Mouse (Mus musculus) forebrain, embryonic 15.5 days (tissue): Measurements from ENCODE around the gene Wnt7b. TPM values are rescaled to one million over a fixed set of nuclear protein-coding genes. Genes with fewer than 3 reads are reported as not detected.

ENCODE experiments used
- ATAC-seq: fragments of 200-750 bp; cut with Nextera tagmentation; replicated peaks from 2 replicates; pipeline ENCODE4 v1.8.0; 2017; ENCODE audit warnings: mild to moderate bottlenecking, moderate TSS enrichment, moderate library complexity
- H3K27ac ChIP-seq: fragments of 300-500 bp; sonication (generic); replicated peaks from 2 replicates; pipeline ENCODE4 v1.5.1; 2015; ENCODE audit warnings: mild to moderate bottlenecking, inconsistent platforms
- H3K27me3 ChIP-seq: fragments of 300-500 bp; sonication (generic); 2 replicates; pipeline ENCODE4 v1.6.1; 2015; ENCODE audit warnings: inconsistent platforms
- H3K36me3 ChIP-seq: fragments of 300-500 bp; sonication (generic); 2 replicates; pipeline ENCODE4 v1.6.1; 2015; ENCODE audit warnings: mild to moderate bottlenecking, inconsistent platforms
- H3K4me1 ChIP-seq: fragments of 300-500 bp; sonication (generic); 2 replicates; pipeline ENCODE4 v1.6.1; 2015; ENCODE audit warnings: inconsistent platforms
- H3K4me2 ChIP-seq: fragments of 300-500 bp; sonication (generic); replicated peaks from 2 replicates; pipeline ENCODE4 v1.6.1; 2015; ENCODE audit warnings: mild to moderate bottlenecking, inconsistent platforms
- H3K4me3 ChIP-seq: fragments of 300-500 bp; sonication (generic); 2 replicates; pipeline ENCODE4 v1.5.1; 2015; ENCODE audit warnings: mild to moderate bottlenecking, inconsistent platforms
- H3K9ac ChIP-seq: fragments of 300-500 bp; sonication (generic); replicated peaks from 2 replicates; pipeline ENCODE4 v1.6.1; 2015; ENCODE audit warnings: mild to moderate bottlenecking, inconsistent platforms
- H3K9me3 ChIP-seq: fragments of 300-500 bp; sonication (generic); 2 replicates; pipeline ENCODE4 v1.6.1; 2016; ENCODE audit warnings: inconsistent platforms
- WGBS: fragments of 180-500 bp; shearing (Covaris S2); methylation state at CpG from one replicate; pipeline ENCODE4 v1.1.7; 2015; ENCODE audit warnings: mixed read lengths; 5-methylcytosine and 5-hydroxymethylcytosine counted together
- polyA plus RNA-seq: library from polyadenylated mRNA; unstranded; fragments of >200 nt; fragmentation: Nextera tagmentation; extraction: Ambion mirVana; gene quantifications from 2 replicates; pipeline ENCODE4 v1.2.1, GENCODE M21; 2015

The Wnt7b gene
- polyA plus RNA-seq, 1 experiment from 2014 or later, result 132 TPM

DNA sequence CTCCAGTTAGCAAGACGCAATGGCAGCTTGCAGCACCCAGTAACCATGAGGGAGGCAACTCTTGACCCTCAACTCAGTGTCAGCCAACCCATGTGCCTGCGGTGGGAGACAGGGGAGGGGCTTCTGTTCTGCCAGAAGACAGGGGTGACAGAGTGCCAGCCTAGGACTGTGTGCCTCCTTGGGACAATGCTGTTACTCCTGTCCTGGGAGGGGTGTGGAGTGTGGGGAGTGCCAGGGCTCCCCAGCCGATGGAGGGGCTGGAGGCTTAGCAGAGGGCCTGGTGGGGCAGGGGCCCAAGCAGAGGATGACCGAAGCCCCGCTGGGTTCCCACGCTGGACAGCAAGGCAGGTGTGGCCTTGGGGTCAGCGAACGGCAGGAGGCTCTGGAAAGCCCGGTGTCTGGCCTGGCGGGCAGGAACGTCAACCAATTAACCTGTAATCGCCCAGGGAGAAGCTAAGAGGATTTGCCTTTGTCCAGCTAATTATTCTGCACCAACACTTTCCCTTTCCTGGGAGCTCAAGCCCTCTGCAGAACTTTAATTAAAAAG is 57.8 kb downstream of the Wnt7b start:
- H3K27ac ChIP-seq, result no peak overlapping the region
- H3K4me3 ChIP-seq, result no peak overlapping the region
- WGBS, result 10% methylated on average over 12 of the region's 12 CpGs
- H3K4me1 ChIP-seq, result peaks cover 15% of the 10 kb centered on the region
- no peak for ATAC-seq
- H3K9me3 ChIP-seq, result no peaks in the 10 kb centered on the region
- H3K36me3 ChIP-seq, result no peaks in the 10 kb centered on the region
- no peak overlapping the region for H3K9ac ChIP-seq
- H3K27me3 ChIP-seq, result no peaks in the 10 kb centered on the region
- no peak overlapping the region for H3K4me2 ChIP-seq

DNA sequence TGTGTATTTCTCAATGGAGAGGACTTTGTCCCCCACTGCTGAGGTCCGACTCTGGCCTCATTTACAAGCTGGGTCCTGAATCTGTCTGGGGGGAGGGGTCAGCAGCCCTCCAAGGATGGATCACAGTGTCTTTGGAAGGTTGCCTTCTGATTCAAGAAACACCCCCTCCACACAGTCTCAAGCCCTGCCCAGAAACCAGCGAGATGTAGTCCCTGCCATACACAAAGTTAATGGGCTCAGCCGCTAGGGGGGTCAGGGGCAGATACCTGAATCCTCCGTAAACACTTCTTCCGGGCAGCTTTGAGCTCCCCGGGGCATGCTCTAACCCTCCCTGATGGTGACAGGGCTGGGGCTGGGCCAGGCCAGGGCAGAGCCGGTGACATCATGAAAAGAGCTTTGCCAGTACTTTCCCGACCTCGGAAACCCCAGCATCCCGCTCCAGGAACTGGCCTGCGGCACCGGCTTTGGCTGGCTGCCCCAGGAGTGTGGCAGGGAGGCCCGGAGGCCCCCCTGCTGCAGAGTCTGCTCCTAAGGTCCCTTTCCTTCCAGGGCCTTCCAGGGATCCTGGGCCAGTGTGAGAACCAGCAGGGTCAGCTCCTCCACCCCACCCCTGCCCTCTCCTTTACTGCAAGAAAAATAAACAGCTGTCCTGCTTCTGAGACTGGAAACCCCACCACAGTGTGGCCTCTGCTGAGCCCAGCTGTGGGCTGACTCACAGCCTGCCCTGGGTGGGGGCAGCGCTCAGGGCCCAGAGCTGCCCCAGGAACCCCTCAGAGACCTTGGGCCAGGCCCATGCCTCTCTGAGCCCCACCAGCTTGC is 58.9 kb downstream of the Wnt7b start:
- Histone ChIP-seq H3K36me3 (no peaks in the 10 kb centered on the region), H3K9ac (no peak overlapping the region), H3K4me1 (peaks cover 15% of the 10 kb centered on the region), H3K9me3 (no peaks in the 10 kb centered on the region), H3K4me2 (0 out of 2 replicates have a peak overlapping the region, but pooled peaks have one; percentile 19), H3K27me3 (no peaks in the 10 kb centered on the region), H3K27ac (no peak overlapping the region), H3K4me3 (no peak overlapping the region)
- peak; percentile 57 for ATAC-seq
- WGBS, result 7% methylated on average over 14 of the region's 14 CpGs

DNA sequence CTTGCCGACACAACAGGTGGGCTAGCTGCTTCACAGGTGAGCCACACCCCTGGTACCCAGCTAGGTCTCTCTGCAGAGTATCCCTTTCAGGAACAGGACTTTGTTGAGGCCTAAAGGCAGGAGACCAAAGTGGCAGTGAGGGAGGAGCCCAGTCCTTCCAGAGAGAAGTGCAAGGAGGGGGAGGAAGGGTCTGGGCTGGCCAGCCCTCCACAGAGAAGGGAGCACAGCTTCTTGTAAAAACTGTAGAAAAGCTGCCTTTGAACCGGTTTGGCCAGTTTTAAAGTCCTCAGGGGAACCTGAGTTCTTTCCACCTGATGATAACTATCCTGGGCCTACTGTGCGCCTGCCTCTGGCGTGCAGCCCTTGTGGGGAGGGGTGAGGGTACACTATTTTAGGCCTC is 62.8 kb downstream of the Wnt7b start:
- WGBS, result 70% methylated on average over 4 of the region's 4 CpGs
- H3K4me2 ChIP-seq, result no peak overlapping the region
- no peak for ATAC-seq

DNA sequence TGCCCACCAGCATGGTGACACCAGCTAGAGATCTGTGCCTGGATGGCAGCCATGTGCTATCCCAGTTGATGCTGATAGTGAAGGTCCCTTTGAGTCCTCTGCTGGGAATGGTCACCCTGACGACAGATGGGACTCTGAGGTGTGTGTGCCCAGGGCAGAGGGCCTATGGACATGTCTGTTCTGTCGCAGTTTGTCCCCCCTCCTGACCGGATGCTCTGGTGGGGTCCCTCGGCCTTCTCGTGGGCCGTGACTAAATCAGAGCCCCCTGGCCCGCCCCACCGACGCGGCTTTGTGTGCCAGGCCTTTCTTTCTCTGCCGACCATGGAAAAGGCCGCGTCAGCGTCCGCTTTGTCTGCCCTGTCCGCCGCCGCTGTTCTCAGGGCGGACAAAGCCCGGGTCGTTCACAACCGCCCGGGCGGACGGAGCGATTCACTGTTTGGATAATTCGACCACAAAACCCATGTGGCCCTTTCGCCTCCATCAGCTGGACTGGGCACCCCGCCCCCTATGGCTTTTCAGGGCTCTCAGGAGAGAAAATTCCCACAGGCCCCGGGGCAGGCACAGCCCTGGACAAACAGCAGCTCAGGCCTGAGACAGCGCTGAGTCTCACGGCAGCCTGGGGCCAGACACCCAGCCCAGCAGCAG is 74.8 kb downstream of the Wnt7b start:
- Histone ChIP-seq H3K4me2 (no peak overlapping the region), H3K4me3 (no peak overlapping the region), H3K9me3 (no peaks in the 10 kb centered on the region), H3K9ac (0 out of 2 replicates have a peak overlapping the region, but pooled peaks have one; percentile 14), H3K36me3 (no peaks in the 10 kb centered on the region), H3K4me1 (peaks cover 28% of the 10 kb centered on the region), H3K27ac (peak overlapping the region; percentile 69), H3K27me3 (no peaks in the 10 kb centered on the region)
- WGBS, result 10% methylated on average over 32 of the region's 32 CpGs
- no peak; the same call in 1 of the 2 replicates for ATAC-seq

More for the DNA sequence above, 62.8 kb downstream of the Wnt7b start:
- H3K9me3 ChIP-seq, result no peaks in the 10 kb centered on the region
- H3K27me3 ChIP-seq, result no peaks in the 10 kb centered on the region
- H3K27ac ChIP-seq, result no peak overlapping the region
- H3K9ac ChIP-seq, result no peak overlapping the region
- H3K4me3 ChIP-seq, result no peak overlapping the region
- no peaks in the 10 kb centered on the region for H3K36me3 ChIP-seq
- H3K4me1 ChIP-seq, result peaks cover 12% of the 10 kb centered on the region

DNA sequence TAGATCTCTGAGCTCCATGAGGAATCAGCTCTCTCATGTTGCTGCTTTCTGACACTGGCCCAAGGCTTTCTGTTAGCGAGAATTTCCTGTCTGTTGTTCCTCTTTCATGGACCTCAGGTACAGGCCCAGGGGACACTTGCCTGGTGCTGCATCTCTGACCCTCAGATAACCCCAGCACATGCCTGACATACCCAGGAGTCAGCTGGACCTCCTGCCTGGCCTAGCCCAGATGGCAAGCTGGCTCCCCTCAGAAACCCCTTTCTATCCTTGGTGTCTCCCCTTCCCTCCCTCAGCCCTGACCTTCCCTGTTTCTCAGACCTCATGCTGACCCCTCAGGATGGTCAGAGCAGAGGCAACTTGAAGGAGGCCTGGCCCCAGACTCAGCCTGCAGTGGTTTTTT is 75.6 kb downstream of the Wnt7b start:
- 91% methylated on average over 1 of the region's 1 CpGs for WGBS
- no peaks in the 10 kb centered on the region for H3K9me3 ChIP-seq
- no peak overlapping the region for H3K27ac ChIP-seq
- peaks cover 28% of the 10 kb centered on the region for H3K4me1 ChIP-seq
- no peak overlapping the region for H3K4me3 ChIP-seq
- H3K4me2 ChIP-seq, result no peak overlapping the region
- no peak overlapping the region for H3K9ac ChIP-seq
- ATAC-seq, result no peak
- H3K36me3 ChIP-seq, result no peaks in the 10 kb centered on the region
- no peaks in the 10 kb centered on the region for H3K27me3 ChIP-seq

DNA sequence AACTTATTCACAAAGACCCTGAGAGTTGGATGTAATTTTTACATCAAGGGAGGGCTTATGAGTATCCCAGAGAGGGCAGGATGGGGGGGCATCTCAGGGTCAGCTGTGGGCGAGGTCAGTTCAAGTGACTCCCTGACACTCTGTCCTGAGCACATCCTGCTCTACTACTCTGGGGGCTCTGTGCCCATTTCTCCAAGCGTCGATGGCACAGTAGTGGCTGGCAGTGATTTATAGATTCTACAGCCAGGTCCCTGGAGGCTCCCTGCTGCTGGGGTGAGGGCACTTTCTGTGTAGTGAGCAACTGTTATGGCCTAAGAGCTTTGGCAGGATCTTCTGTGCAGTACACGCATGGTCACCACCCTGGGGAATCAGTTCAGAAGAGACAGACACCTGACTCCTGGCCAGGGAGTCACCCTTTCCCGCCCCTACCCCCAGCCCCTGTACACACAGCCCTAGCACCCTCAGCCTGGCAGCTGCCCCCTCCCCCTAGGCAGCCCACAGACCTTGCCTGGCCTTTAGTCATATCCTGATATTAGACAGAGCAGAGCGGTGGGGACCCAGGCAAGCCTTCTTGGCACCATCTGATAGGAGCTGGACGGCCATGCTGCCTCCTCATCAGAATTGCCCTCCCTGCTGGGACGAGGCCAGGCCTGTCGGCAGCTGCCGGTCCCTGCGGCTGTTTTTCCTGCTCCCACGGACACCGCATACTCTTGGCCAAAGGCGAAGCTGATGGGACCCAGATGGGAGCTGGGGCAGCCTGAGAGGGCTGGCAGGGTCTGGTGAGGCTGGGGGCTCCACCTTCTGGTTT is 77.0 kb downstream of the Wnt7b start:
- peak; percentile 70 for ATAC-seq
- no peaks in the 10 kb centered on the region for H3K27me3 ChIP-seq

DNA sequence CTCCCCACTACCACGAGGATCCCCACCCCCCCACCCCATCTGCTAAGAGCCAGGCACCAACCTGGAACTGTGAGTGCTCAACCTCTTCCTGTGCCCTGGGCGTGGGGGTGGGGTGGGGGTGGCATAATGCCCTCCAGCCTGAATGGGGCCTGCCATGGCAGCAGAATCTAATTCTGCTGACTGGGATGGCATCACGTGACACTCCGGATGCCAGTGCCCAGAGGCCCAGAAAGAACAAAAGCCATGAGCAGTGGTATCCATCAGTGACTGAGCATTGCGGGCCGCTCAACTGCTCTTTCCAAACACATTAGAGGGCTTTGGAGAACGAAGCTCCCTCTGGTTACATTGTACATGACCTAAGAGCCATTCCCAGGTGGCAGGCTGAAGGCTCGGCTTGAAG is 79.1 kb downstream of the Wnt7b start, which contains the start of gene 7530416G11Rik:
TSS of gene 7530416G11Rik (minus strand) at position 101 of the 400 bp plus-strand sequence.
- H3K9me3 ChIP-seq, result no peaks in the 10 kb centered on the region
- no peaks in the 10 kb centered on the region for H3K27me3 ChIP-seq
- no peak within 1 kb of the TSS for H3K4me2 ChIP-seq
- no peak for ATAC-seq
- H3K4me1 ChIP-seq, result peaks cover 41% of the 10 kb centered on the region
- no peak within 1 kb of the TSS for H3K9ac ChIP-seq
- no peaks in the 10 kb centered on the region for H3K36me3 ChIP-seq
- 84% methylated on average over 8 of the region's 8 CpGs for WGBS
- H3K4me3 ChIP-seq, result no peak within 1 kb of the TSS
- H3K27ac ChIP-seq, result no peak within 1 kb of the TSS

More for the DNA sequence above, 77.0 kb downstream of the Wnt7b start:
- Histone ChIP-seq H3K4me2 (no peak overlapping the region), H3K4me3 (no peak overlapping the region), H3K9ac (no peak overlapping the region), H3K27ac (peak overlapping the region; percentile 68), H3K4me1 (peaks cover 28% of the 10 kb centered on the region), H3K36me3 (no peaks in the 10 kb centered on the region), H3K9me3 (no peaks in the 10 kb centered on the region)
- WGBS, result 43% methylated on average over 14 of the region's 14 CpGs

DNA sequence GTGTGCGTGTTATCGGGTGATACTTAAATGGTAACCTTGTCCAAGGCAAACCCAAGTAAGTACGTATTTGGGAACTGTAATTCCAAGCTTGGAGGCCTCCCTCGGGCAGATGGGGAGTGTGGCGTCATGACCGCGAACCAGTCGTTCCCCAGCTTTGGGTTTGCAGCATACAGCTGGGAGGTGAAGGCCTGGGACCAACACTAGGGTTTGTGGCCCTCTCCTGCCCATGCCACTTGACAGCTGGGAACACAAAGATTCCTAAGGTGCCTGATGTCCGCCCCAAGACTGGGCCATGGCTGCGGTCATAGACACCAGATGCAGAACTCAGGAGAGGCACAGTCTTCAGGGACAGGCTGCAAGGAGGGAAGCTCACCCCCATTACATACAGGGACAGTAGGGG is 82.0 kb downstream of the Wnt7b start:
- H3K4me2 ChIP-seq, result no peak overlapping the region
- no peaks in the 10 kb centered on the region for H3K36me3 ChIP-seq
- H3K4me3 ChIP-seq, result no peak overlapping the region
- WGBS, result 88% methylated on average over 10 of the region's 10 CpGs
- peaks cover 32% of the 10 kb centered on the region for H3K4me1 ChIP-seq
- no peak overlapping the region for H3K9ac ChIP-seq
- no peak for ATAC-seq
- H3K27ac ChIP-seq, result peak overlapping the region; percentile 36; the same call in 1 of the 2 replicates
- H3K27me3 ChIP-seq, result no peaks in the 10 kb centered on the region
- H3K9me3 ChIP-seq, result no peaks in the 10 kb centered on the region

DNA sequence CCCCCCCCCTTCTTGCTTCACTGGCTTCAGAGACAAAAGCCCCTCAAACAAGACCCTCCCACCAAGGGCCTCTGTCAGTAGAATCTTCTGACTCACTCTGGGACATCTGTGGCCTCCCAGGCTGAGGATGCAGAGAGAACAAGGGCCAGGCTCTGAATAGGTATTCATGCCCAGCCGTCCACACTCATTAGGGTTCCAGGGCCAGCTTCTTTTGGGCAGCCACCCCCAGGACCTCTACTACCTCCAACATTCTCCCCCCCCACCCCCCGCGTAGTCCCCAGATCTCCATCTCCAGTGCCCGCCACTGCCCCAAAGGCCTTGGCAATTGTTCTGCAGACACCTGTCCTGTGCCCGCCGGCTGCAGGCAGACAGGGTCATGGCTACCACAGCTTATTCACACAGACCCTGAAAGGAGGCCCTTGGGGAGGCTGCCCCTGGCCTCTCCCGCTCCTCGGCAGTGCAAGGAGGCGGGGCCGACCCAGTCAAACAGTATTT is 84.2 kb downstream of the Wnt7b start:
- 3% methylated on average over 10 of the region's 10 CpGs for WGBS
- Histone ChIP-seq H3K36me3 (no peaks in the 10 kb centered on the region), H3K9me3 (no peaks in the 10 kb centered on the region), H3K4me1 (peaks cover 51% of the 10 kb centered on the region), H3K27me3 (no peaks in the 10 kb centered on the region), H3K4me2 (no peak overlapping the region), H3K27ac (peak overlapping the region; percentile 69), H3K4me3 (no peak overlapping the region), H3K9ac (no peak overlapping the region)
- ATAC-seq, result peak; percentile 39; the same call in 1 of the 2 replicates

DNA sequence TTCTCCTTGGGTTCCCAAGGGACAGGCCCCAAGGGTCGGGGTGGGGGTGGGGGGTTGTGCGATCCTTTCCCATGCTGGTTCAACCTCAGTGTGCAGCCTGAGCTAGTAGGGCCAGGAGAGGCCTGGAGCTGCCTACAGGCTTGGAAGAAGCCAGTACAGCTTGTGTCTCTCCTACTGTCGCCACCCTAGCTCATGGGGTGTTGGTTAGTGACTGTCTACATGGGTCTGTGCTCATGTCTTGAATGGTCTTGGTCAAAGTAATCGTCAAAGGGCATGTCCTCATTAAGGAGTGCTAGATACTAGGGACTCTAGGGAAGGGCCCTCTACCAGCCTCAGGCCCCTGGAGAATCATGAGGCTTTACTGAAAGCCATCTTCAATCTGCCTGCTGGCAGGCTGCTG is 84.7 kb downstream of the Wnt7b start:
- ATAC-seq, result no peak
- no peak overlapping the region for H3K4me3 ChIP-seq
- H3K4me2 ChIP-seq, result no peak overlapping the region
- H3K27me3 ChIP-seq, result no peaks in the 10 kb centered on the region
- H3K9ac ChIP-seq, result no peak overlapping the region
- peak overlapping the region; percentile 69 for H3K27ac ChIP-seq
- H3K4me1 ChIP-seq, result peaks cover 52% of the 10 kb centered on the region
- H3K9me3 ChIP-seq, result no peaks in the 10 kb centered on the region
- 69% methylated on average over 4 of the region's 4 CpGs for WGBS
- H3K36me3 ChIP-seq, result no peaks in the 10 kb centered on the region

DNA sequence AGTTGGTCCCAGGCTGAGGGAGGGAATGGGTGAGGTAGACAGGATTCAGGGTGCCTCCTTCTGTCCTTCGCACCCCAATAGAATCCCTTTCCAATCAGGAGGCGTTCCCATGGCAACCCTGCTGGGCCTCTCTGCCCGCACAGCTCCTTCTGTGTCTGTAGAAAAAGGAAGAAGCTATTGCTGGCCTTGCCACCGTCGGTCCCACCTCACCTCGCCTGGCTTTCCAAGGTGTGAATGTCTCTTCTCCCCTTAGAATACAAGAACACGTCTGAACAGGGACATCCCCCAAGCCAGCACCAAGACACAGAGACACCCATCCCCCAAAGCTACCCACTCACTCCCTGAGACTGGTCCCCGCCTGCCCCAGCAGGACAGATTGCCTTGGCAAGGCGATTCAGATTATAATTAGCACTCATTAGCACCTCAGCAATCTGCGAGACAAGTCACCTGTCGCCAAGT is 88.1 kb downstream of the Wnt7b start:
- ATAC-seq, result peak; percentile 90
- 0 out of 2 replicates have a peak overlapping the region, but pooled peaks have one; percentile 21 for H3K4me2 ChIP-seq

More for the DNA sequence above, 88.1 kb downstream of the Wnt7b start:
- Histone ChIP-seq H3K4me3 (no peak overlapping the region), H3K27ac (peak overlapping the region; percentile 95), H3K9ac (no peak overlapping the region), H3K9me3 (no peaks in the 10 kb centered on the region), H3K4me1 (peaks cover 67% of the 10 kb centered on the region), H3K36me3 (no peaks in the 10 kb centered on the region), H3K27me3 (no peaks in the 10 kb centered on the region)
- WGBS, result 3% methylated on average over 11 of the region's 11 CpGs
